Mouse (Mus musculus) frontal cortex, postnatal 14 days (tissue): Measurements from ENCODE around the gene Psmd3.

Experiments
- DNase-seq, 2 experiments: peaks; one replicate each; pipeline ENCODE4 v3.0.0; 2022; ENCODE audit warnings: low spot score in 2 of 2

Psmd3 gene

DNA sequence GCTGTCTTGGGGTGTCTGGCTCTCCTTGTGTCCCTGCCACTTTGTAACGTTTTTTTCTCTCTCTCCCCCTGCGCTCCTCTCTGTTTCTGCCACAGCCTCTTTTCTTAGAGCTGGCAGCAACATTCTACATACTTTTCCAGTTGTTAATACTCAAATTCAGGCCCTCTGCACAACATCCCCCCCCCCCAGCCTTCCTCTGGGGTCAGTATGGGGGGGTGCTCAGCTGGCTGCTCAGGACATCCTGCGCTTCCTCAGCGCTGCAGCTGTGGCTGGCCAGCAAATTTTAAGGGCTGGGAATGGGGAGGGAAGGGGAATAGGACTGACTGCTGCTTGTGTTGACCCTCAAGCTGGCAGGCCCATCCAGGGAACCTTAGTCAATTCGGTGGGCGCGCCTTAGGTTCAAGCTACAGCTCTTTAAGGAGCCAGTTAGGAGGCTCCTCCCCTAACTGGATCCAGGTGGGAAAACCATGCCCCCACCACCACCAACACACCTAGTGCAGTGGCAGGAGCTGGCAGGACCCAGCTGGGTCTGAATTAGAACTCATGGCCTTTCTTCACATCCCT, 62.2 kb downstream of the Psmd3 start:
- no peak for DNase-seq
